Comparison of ENCODE assay signal across 26 mouse cellular contexts in genomic region chr2:174548776-174549175, GRCm38 (mm10).
A peak's percentile ranks its signal among the peaks of the same experiment; 100 is the strongest.
DNase-seq lines count a peak whose midpoint lies in the region; ATAC-seq lines count a peak whose summit lies in the region.
"Had no signal": no experiment of that assay in that cellular context is flagged by ENCODE, and none has a peak within 500 bp of the region (broad histone marks: within the 10 kb centered on the region; RNA-seq: fewer than 3 reads in every experiment).

No protein-coding gene starts in this region.

- H3K4me2 ChIP-seq in liver, embryonic 11.5 days: no peak overlapping the region
- H3K4me2 ChIP-seq in liver, embryonic 15.5 days: no peak overlapping the region
- H3K4me2 ChIP-seq: embryonic facial prominence, embryonic 12.5 days; embryonic facial prominence, embryonic 15.5 days; forebrain, embryonic 12.5 days; forebrain, embryonic 15.5 days; heart, embryonic 13.5 days; hindbrain, embryonic 14.5 days had no signal

- H3K27ac ChIP-seq in brown adipose tissue, adult 24 weeks (replicated peaks; ENCODE audit: low read depth, low read length): peak overlapping the region; percentile 99
- H3K27ac ChIP-seq in liver, embryonic 11.5 days (ENCODE audit: low read depth, low read length): no peak overlapping the region
- no peak overlapping the region for H3K27ac ChIP-seq in liver, embryonic 15.5 days (replicated peaks)
- H3K27ac ChIP-seq: embryonic facial prominence, embryonic 12.5 days; embryonic facial prominence, embryonic 15.5 days; forebrain, embryonic 12.5 days; forebrain, embryonic 15.5 days; heart, embryonic 13.5 days; hindbrain, embryonic 14.5 days; hindbrain, postnatal 0 days had no signal

- H3K36me3 ChIP-seq in liver, embryonic 11.5 days (ENCODE audit: control insufficient read depth, insufficient read depth, low read length): no peaks in the 10 kb centered on the region
- H3K36me3 ChIP-seq in liver, embryonic 15.5 days (replicated peaks): no peaks in the 10 kb centered on the region
- H3K36me3 ChIP-seq: embryonic facial prominence, embryonic 12.5 days; embryonic facial prominence, embryonic 15.5 days; forebrain, embryonic 12.5 days; forebrain, embryonic 15.5 days; heart, embryonic 13.5 days had no signal

- no peak overlapping the region for H3K4me3 ChIP-seq in brown adipose tissue, adult 24 weeks (ENCODE audit: insufficient read depth, low read depth, low read length)
- H3K4me3 ChIP-seq in liver, embryonic 11.5 days (ENCODE audit: low read depth, low read length): no peak overlapping the region
- no peak overlapping the region for H3K4me3 ChIP-seq in liver, embryonic 15.5 days (replicated peaks)
- H3K4me3 ChIP-seq: embryonic facial prominence, embryonic 12.5 days; embryonic facial prominence, embryonic 15.5 days; erythroblast, embryonic 14.5 days; forebrain, embryonic 12.5 days; forebrain, embryonic 15.5 days; heart, embryonic 13.5 days had no signal

- H3K9ac ChIP-seq in liver, embryonic 11.5 days (ENCODE audit: low read depth, low read length): no peak overlapping the region
- H3K9ac ChIP-seq in liver, embryonic 15.5 days: no peak overlapping the region
- H3K9ac ChIP-seq: embryonic facial prominence, embryonic 12.5 days; embryonic facial prominence, embryonic 15.5 days; forebrain, embryonic 12.5 days; forebrain, embryonic 15.5 days; heart, embryonic 13.5 days; hindbrain, embryonic 14.5 days had no signal

- peak; percentile 59 for DNase-seq in adrenal gland, postnatal 10 days
- no peak for DNase-seq in adrenal gland, adult 18-20 months (ENCODE audit: low spot score in 2 of 2)
- no peak for DNase-seq in liver, embryonic 11.5 days (ENCODE audit: low spot score)
- DNase-seq in yolk sac, embryonic 10.5 days (ENCODE audit: low spot score): no peak
- no peak for DNase-seq in layer of hippocampus, adult 9-11 months
- DNase-seq in cerebellum, postnatal 10 days: no peak
- DNase-seq: B cell, adult 2 months; cerebellum, adult 18-20 months; cerebellum, adult 9-10 months; cerebellum, postnatal 25 days; gastrocnemius, postnatal 25 days; heart, adult 18-20 months; heart, postnatal 14 days; heart, postnatal 4 days had no signal

- 68% methylated on average over 4 of the region's 4 CpGs for WGBS in liver, embryonic 11.5 days
- WGBS in liver, embryonic 15.5 days (ENCODE audit: insufficient replicate concordance): 48% methylated on average over 4 of the region's 4 CpGs

- H3K9me3 ChIP-seq in liver, embryonic 11.5 days (ENCODE audit: control insufficient read depth, low read length): no peaks in the 10 kb centered on the region
- H3K9me3 ChIP-seq in liver, embryonic 15.5 days (replicated peaks): no peaks in the 10 kb centered on the region
- H3K9me3 ChIP-seq: embryonic facial prominence, embryonic 12.5 days; embryonic facial prominence, embryonic 15.5 days; forebrain, embryonic 12.5 days; forebrain, embryonic 15.5 days; heart, embryonic 13.5 days had no signal

- no peaks in the 10 kb centered on the region for H3K27me3 ChIP-seq in liver, embryonic 11.5 days (replicated peaks; ENCODE audit: control insufficient read depth, insufficient read depth, low read length)
- no peaks in the 10 kb centered on the region for H3K27me3 ChIP-seq in liver, embryonic 15.5 days
- H3K27me3 ChIP-seq: embryonic facial prominence, embryonic 12.5 days; embryonic facial prominence, embryonic 15.5 days; forebrain, embryonic 12.5 days; forebrain, embryonic 15.5 days; heart, embryonic 13.5 days had no signal

- 0 out of 2 replicates have a peak, but pooled peaks have one; percentile 20 for ATAC-seq in liver, embryonic 11.5 days (replicated peaks; ENCODE audit: low FRiP score)
- ATAC-seq in liver, embryonic 15.5 days (ENCODE audit: insufficient read depth): peak; percentile 15; the same call in 1 of the 2 replicates
- ATAC-seq: forebrain, embryonic 15.5 days; hindbrain, postnatal 0 days; inflammation-experienced regulatory T-cells, adult 6 months; intestine, embryonic 16.5 days had no signal

- H3K4me1 ChIP-seq in brown adipose tissue, adult 24 weeks (ENCODE audit: control insufficient read depth, insufficient read depth, insufficient read length, low read length): peaks cover 8% of the 10 kb centered on the region; the same call in 1 of the 2 replicates
- H3K4me1 ChIP-seq in liver, embryonic 11.5 days (replicated peaks; ENCODE audit: control insufficient read depth, insufficient read depth, low read length): no peaks in the 10 kb centered on the region
- no peaks in the 10 kb centered on the region for H3K4me1 ChIP-seq in liver, embryonic 15.5 days (replicated peaks)
- H3K4me1 ChIP-seq: embryonic facial prominence, embryonic 12.5 days; embryonic facial prominence, embryonic 15.5 days; forebrain, embryonic 12.5 days; forebrain, embryonic 15.5 days; heart, embryonic 13.5 days had no signal
